Mouse (Mus musculus) midbrain, postnatal 0 days (tissue): ENCODE results near the gene Slco2a1. TPM values are rescaled to one million over a fixed set of nuclear protein-coding genes. Genes with fewer than 3 reads are reported as not detected.
A peak's percentile ranks its signal among the peaks of the same experiment; 100 is the strongest.

Experiments
- ATAC-seq: fragments of 200-750 bp; cut with Nextera tagmentation; 2 replicates; pipeline ENCODE4 v1.8.0; 2017; ENCODE audit warnings: moderate number of reproducible peaks, mild to moderate bottlenecking, moderate TSS enrichment, moderate library complexity; ENCODE audit not compliant: low FRiP score
- DNase-seq: peaks from one replicate; pipeline ENCODE4 v3.0.0-alpha.2; 2015; ENCODE audit warnings: low spot score
- H3K27ac ChIP-seq: fragments of 300-500 bp; sonication (generic); 2 replicates; pipeline ENCODE4 v1.5.1; 2014; ENCODE audit warnings: low read depth, mild to moderate bottlenecking, low read length, mixed read lengths
- H3K27me3 ChIP-seq: fragments of 300-500 bp; sonication (generic); 2 replicates; pipeline ENCODE4 v1.6.1; 2014; ENCODE audit warnings: low read length, control low read depth, mixed read lengths; ENCODE audit not compliant: insufficient read depth
- H3K36me3 ChIP-seq: fragments of 300-500 bp; sonication (generic); 2 replicates; pipeline ENCODE4 v1.6.1; 2014; ENCODE audit warnings: low read length, control low read depth, mixed read lengths; ENCODE audit not compliant: insufficient read depth
- H3K4me1 ChIP-seq: fragments of 300-500 bp; sonication (generic); 2 replicates; pipeline ENCODE4 v1.6.1; 2014; ENCODE audit warnings: mild to moderate bottlenecking, control low read depth, antibody characterized with exemption, low read length, mixed read lengths; ENCODE audit not compliant: insufficient read depth
- H3K4me2 ChIP-seq: fragments of 300-500 bp; sonication (generic); 2 replicates; pipeline ENCODE4 v1.6.1; 2014; ENCODE audit warnings: low read depth, mild to moderate bottlenecking, low read length, mixed read lengths; ENCODE audit not compliant: poor library complexity, severe bottlenecking
- H3K4me3 ChIP-seq: fragments of 300-500 bp; sonication (generic); 2 replicates; pipeline ENCODE4 v1.5.1; 2014; ENCODE audit warnings: low read depth, mild to moderate bottlenecking, low read length, moderate library complexity
- H3K9ac ChIP-seq: fragments of 300-500 bp; sonication (generic); replicated peaks from 2 replicates; pipeline ENCODE4 v1.6.1; 2014; ENCODE audit warnings: mild to moderate bottlenecking, low read length, moderate library complexity, mixed read lengths; ENCODE audit not compliant: poor library complexity, severe bottlenecking
- H3K9me3 ChIP-seq: fragments of 300-500 bp; sonication (generic); 2 replicates; pipeline ENCODE4 v1.6.1; 2016; ENCODE audit warnings: low read length, control low read depth
- CTCF ChIP-seq: IDR thresholded peaks from 2 replicates; pipeline ENCODE4 v1.5.1; 2016; ENCODE audit warnings: antibody characterized with exemption, mild to moderate bottlenecking
- WGBS: fragments of 180-500 bp; shearing (Covaris S2); extraction: QIAGEN DNeasy Blood & Tissue Kit; methylation state at CpG from one replicate; pipeline ENCODE4 v1.1.7; 2014; 5-methylcytosine and 5-hydroxymethylcytosine counted together
- polyA plus RNA-seq: library from polyadenylated mRNA; unstranded; fragments of >200 nt; fragmentation: Nextera tagmentation; extraction: Ambion mirVana; gene quantifications from 2 replicates; pipeline ENCODE4 v1.2.1, GENCODE M21; 2015
- total RNA-seq: library from RNA; depleted of rRNA; stranded (reverse); fragments of >200 nt; gene quantifications from 2 replicates; pipeline ENCODE4 v1.2.3, GENCODE M21; 2014

The Slco2a1 gene
- total and polyA plus RNA-seq, 2 experiments from 2014 or later: 4.2 to 9.3 TPM

GRCm38 (mm10) chr9:103007699-103008078 lies 19.2 kb downstream of the Slco2a1 start:
- Histone ChIP-seq H3K9me3 (no peaks in the 10 kb centered on the region), H3K36me3 (no peaks in the 10 kb centered on the region), H3K27ac (no peak overlapping the region), H3K4me3 (peak overlapping the region; percentile 40), H3K27me3 (peaks cover 10% of the 10 kb centered on the region), H3K9ac (no peak overlapping the region), H3K4me2 (peak overlapping the region; percentile 83), H3K4me1 (peaks cover 3% of the 10 kb centered on the region; the same call in 1 of the 2 replicates)
- no peak for TF ChIP-seq CTCF
- WGBS: 8% methylated on average over 15 of the region's 15 CpGs
- ATAC-seq: 0 out of 2 replicates have a peak, but pooled peaks have one; percentile 23
- DNase-seq: peak; percentile 13

DNA sequence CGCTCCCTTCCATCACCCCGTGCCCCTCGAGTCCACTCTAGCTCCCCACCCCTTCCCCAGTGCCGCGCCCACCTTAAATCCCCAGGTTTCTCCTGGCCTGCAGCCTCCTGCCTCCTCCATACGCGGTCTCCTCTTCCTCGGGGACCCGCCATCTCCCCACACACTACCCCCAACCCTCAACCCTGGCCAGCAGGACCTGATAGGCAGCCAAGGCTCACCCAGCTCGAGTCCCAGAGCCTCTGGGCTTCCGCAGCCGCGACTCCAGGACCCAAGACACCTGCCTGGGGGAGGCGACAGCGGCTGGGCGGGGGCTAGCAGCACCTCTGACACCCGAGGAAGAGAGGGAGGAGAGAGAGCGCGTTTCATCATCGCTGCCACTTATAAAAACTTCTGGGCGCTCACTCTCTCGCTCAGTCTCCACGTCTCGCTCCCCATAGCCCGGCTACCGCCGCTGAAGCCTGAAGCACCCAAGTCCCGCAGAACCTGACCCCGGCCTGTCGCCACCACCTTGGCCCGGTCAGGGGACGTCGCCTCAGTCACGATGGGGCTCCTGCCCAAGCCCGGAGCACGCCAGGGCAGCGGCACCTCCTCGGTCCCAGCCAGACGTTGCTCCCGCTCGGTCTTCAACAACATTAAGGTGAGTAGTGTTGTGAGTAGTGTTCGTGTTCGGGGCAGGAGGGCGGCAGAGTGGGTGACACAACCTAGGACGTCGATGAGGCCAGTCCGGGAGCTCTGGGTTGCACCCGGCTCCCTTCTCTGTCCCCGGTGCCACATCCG lies 19.8 kb downstream of the Slco2a1 start:
- no peak for DNase-seq

DNA sequence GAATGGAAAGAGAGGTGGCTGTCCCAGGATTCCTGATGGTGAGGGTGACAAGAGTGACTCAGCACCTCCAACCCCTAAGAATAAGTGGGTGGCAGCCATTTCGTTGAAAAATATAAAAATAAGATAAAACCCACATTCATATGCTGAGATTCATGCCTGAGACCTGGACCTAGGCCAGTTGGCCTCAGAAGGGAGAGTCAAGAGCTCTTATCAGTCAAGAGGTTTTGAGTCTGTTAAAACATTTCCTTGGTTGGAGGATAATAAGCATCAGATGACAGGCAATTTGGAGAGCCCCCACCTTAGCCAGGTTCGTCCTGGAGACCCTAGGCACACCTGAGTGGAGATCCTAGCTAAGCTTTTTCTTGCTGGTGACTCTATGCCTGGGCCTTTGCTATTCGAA lies 21.6 kb downstream of the Slco2a1 start:
- no peak for TF ChIP-seq CTCF
- Histone ChIP-seq H3K9me3 (no peaks in the 10 kb centered on the region), H3K36me3 (no peaks in the 10 kb centered on the region), H3K27ac (no peak overlapping the region), H3K4me1 (peaks cover 3% of the 10 kb centered on the region; the same call in 1 of the 2 replicates), H3K9ac (no peak overlapping the region), H3K27me3 (peaks cover 10% of the 10 kb centered on the region), H3K4me3 (no peak overlapping the region), H3K4me2 (no peak overlapping the region)
- no peak for DNase-seq
- WGBS: 78% methylated on average over 3 of the region's 3 CpGs
- no peak for ATAC-seq

More for the DNA sequence above, 19.8 kb downstream of the Slco2a1 start:
- Histone ChIP-seq H3K4me2 (peak overlapping the region; percentile 83), H3K4me3 (peak overlapping the region; percentile 40), H3K27ac (no peak overlapping the region), H3K9me3 (no peaks in the 10 kb centered on the region), H3K27me3 (peaks cover 10% of the 10 kb centered on the region), H3K4me1 (peaks cover 3% of the 10 kb centered on the region; the same call in 1 of the 2 replicates), H3K36me3 (no peaks in the 10 kb centered on the region), H3K9ac (no peak overlapping the region)
- 0 out of 2 replicates have a peak, but pooled peaks have one; percentile 34 for ATAC-seq
- WGBS: 2% methylated on average over 46 of the region's 50 CpGs
- no peak for TF ChIP-seq CTCF

- Histone ChIP-seq H3K27ac (no peak overlapping the region), H3K36me3 (no peaks in the 10 kb centered on the region), H3K4me1 (no peaks in the 10 kb centered on the region), H3K9me3 (no peaks in the 10 kb centered on the region), H3K9ac (no peak overlapping the region), H3K4me2 (no peak overlapping the region), H3K27me3 (peaks cover 5% of the 10 kb centered on the region), H3K4me3 (no peak overlapping the region)
- DNase-seq (peak; percentile 47), ATAC-seq (no peak)
- WGBS: 3% methylated on average over 5 of the region's 5 CpGs
- peak; percentile 64 for TF ChIP-seq CTCF
Measured at GRCm38 (mm10) chr9:103013366-103013765, 24.9 kb downstream of the Slco2a1 start.

DNA sequence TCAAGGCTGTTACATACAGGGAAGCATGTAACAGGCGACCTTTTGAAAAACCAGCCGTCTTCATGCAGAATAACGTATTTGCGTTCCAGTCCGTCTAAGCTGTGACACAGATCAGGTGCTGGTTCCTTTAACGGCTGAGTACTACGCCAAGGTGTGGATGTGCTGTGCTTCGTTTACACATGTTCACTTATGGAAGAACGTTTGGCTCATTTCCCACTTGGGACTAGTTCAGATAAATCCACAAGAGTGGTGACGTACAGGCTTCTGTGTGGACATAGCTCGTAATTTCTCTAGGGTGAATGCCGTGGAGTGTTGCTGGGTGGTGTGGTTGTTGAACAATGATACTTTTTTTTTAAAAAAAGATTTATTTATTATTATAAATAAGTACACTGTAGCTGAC lies 26.2 kb downstream of the Slco2a1 start:
- no peaks in the 10 kb centered on the region for H3K4me1 ChIP-seq
- no peaks in the 10 kb centered on the region for H3K36me3 ChIP-seq
- no peak for ATAC-seq
- no peak overlapping the region for H3K4me3 ChIP-seq
- no peaks in the 10 kb centered on the region for H3K27me3 ChIP-seq
- no peak overlapping the region for H3K27ac ChIP-seq
- no peak overlapping the region for H3K4me2 ChIP-seq
- H3K9ac ChIP-seq: no peak overlapping the region
- WGBS: 87% methylated on average over 12 of the region's 12 CpGs
- TF ChIP-seq CTCF: no peak
- no peak for DNase-seq
- H3K9me3 ChIP-seq: no peaks in the 10 kb centered on the region

GRCm38 (mm10) chr9:103024116-103024515 lies 35.6 kb downstream of the Slco2a1 start:
- H3K27me3 ChIP-seq: no peaks in the 10 kb centered on the region
- H3K4me1 ChIP-seq: no peaks in the 10 kb centered on the region
- no peak for TF ChIP-seq CTCF

More at GRCm38 (mm10) chr9:103024116-103024515, 35.6 kb downstream of the Slco2a1 start:
- Histone ChIP-seq H3K27ac (no peak overlapping the region), H3K9me3 (no peaks in the 10 kb centered on the region), H3K4me2 (no peak overlapping the region), H3K4me3 (no peak overlapping the region), H3K36me3 (no peaks in the 10 kb centered on the region), H3K9ac (no peak overlapping the region)
- DNase-seq: no peak
- 70% methylated on average over 4 of the region's 4 CpGs for WGBS
- no peak for ATAC-seq
